Mouse (Mus musculus): ENCODE results near the gene 0610009B22Rik. TPM values are rescaled to one million over a fixed set of nuclear protein-coding genes. Genes with fewer than 3 reads are reported as not detected.

The 0610009B22Rik gene
- polyA plus RNA-seq, 1 experiment from 2014 or later: 103 TPM

DNA sequence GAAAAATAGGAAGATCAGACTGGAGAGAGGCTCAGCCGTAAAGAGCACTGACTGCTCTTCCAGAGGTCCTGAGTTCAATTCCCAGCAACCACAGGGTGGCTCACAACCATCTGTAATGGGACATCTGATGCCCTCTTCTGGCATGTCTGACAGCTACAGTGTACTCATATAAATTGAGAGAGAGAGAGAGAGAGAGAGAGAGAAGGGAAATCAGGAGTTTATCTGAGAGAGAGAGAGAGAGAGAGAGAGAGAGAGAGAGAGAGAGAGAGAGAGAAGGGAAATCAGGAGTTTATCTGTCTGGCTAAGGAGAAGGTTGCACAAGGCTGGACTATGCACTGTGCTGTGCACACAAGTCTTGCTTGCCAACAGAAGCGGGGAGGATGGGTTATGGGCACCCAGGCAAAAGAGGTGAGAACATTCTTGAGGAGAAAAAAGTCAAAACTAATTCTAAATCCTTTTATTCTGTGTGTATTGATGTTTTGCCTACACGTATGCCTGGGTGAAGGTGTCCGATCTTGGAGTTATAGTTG lies 35.7 kb downstream of the 0610009B22Rik start:
- no peaks in the 10 kb centered on the region for H3K9me3 ChIP-seq (ENCODE audit: control insufficient read depth, low read length)
- no peaks in the 10 kb centered on the region for H3K36me3 ChIP-seq (ENCODE audit: control insufficient read depth, insufficient read depth, low read length)
- H3K4me1 ChIP-seq (ENCODE audit: control insufficient read depth, insufficient read depth, low read length): peaks cover 15% of the 10 kb centered on the region
- ATAC-seq (ENCODE audit: low read depth): no peak
- H3K27ac ChIP-seq (ENCODE audit: low read depth, low read length): no peak overlapping the region
- peaks cover 5% of the 10 kb centered on the region; the same call in 1 of the 2 replicates for H3K27me3 ChIP-seq (ENCODE audit: control insufficient read depth, insufficient read depth, low read length)
- no peak overlapping the region for H3K9ac ChIP-seq (replicated peaks; ENCODE audit: low read depth, low read length)
- no peak overlapping the region for H3K4me3 ChIP-seq (ENCODE audit: low read depth, low read length)
- H3K4me2 ChIP-seq (ENCODE audit: low read depth, low read length): no peak overlapping the region
- 91% methylated on average over 4 of the region's 4 CpGs for WGBS

GRCm38 (mm10) chr11:51650691-51651515 lies 37.8 kb downstream of the 0610009B22Rik start, which contains the start of the genes N4bp3 and D930048N14Rik:
N4bp3 (minus strand) TSS chr11:51650842.
D930048N14Rik (plus strand) TSS chr11:51650954.
- no peaks in the 10 kb centered on the region for H3K9me3 ChIP-seq (ENCODE audit: control insufficient read depth, low read length)
- H3K36me3 ChIP-seq (ENCODE audit: control insufficient read depth, insufficient read depth, low read length): no peaks in the 10 kb centered on the region
- H3K27me3 ChIP-seq (ENCODE audit: control insufficient read depth, insufficient read depth, low read length): peaks cover 5% of the 10 kb centered on the region; the same call in 1 of the 2 replicates
- H3K9ac ChIP-seq (replicated peaks; ENCODE audit: low read depth, low read length): peak within 1 kb of the TSS; percentile 53
- H3K4me3 ChIP-seq (ENCODE audit: low read depth, low read length): peak within 1 kb of the TSS; percentile 53
- peak; percentile 82 for ATAC-seq (ENCODE audit: low read depth)
- H3K27ac ChIP-seq (ENCODE audit: low read depth, low read length): 0 out of 2 replicates have a peak within 1 kb of the TSS, but pooled peaks have one; percentile 23
- 2% methylated on average over 67 of the region's 70 CpGs for WGBS
- peaks cover 15% of the 10 kb centered on the region for H3K4me1 ChIP-seq (ENCODE audit: control insufficient read depth, insufficient read depth, low read length)
- H3K4me2 ChIP-seq (ENCODE audit: low read depth, low read length): peak within 1 kb of the TSS; percentile 70

GRCm38 (mm10) chr11:51650261-51650660 lies 38.4 kb downstream of the 0610009B22Rik start:
- peaks cover 15% of the 10 kb centered on the region for H3K4me1 ChIP-seq (ENCODE audit: control insufficient read depth, insufficient read depth, low read length)
- peak; percentile 15; the same call in 1 of the 2 replicates for ATAC-seq (ENCODE audit: low read depth)
- 0% methylated on average over 27 of the region's 30 CpGs for WGBS
- peaks cover 5% of the 10 kb centered on the region; the same call in 1 of the 2 replicates for H3K27me3 ChIP-seq (ENCODE audit: control insufficient read depth, insufficient read depth, low read length)
- no peaks in the 10 kb centered on the region for H3K9me3 ChIP-seq (ENCODE audit: control insufficient read depth, low read length)
- H3K9ac ChIP-seq (replicated peaks; ENCODE audit: low read depth, low read length): peak overlapping the region; percentile 53
- H3K4me3 ChIP-seq (ENCODE audit: low read depth, low read length): peak overlapping the region; percentile 53
- H3K36me3 ChIP-seq (ENCODE audit: control insufficient read depth, insufficient read depth, low read length): no peaks in the 10 kb centered on the region
- H3K27ac ChIP-seq (ENCODE audit: low read depth, low read length): no peak overlapping the region
- peak overlapping the region; percentile 70 for H3K4me2 ChIP-seq (ENCODE audit: low read depth, low read length)

- H3K27ac ChIP-seq (ENCODE audit: low read depth, low read length): no peak overlapping the region
- H3K4me2 ChIP-seq (ENCODE audit: low read depth, low read length): peak overlapping the region; percentile 70
- WGBS: 3% methylated on average over 7 of the region's 7 CpGs
- H3K36me3 ChIP-seq (ENCODE audit: control insufficient read depth, insufficient read depth, low read length): no peaks in the 10 kb centered on the region
- no peaks in the 10 kb centered on the region for H3K9me3 ChIP-seq (ENCODE audit: control insufficient read depth, low read length)
- H3K9ac ChIP-seq (replicated peaks; ENCODE audit: low read depth, low read length): peak overlapping the region; percentile 53
- peak overlapping the region; percentile 53 for H3K4me3 ChIP-seq (ENCODE audit: low read depth, low read length)
- peaks cover 5% of the 10 kb centered on the region; the same call in 1 of the 2 replicates for H3K27me3 ChIP-seq (ENCODE audit: control insufficient read depth, insufficient read depth, low read length)
- no peak for ATAC-seq (ENCODE audit: low read depth)
- peaks cover 15% of the 10 kb centered on the region for H3K4me1 ChIP-seq (ENCODE audit: control insufficient read depth, insufficient read depth, low read length)
These were observed 38.8 kb downstream of the 0610009B22Rik start for GRCm38 (mm10) chr11:51649889-51650199.

DNA sequence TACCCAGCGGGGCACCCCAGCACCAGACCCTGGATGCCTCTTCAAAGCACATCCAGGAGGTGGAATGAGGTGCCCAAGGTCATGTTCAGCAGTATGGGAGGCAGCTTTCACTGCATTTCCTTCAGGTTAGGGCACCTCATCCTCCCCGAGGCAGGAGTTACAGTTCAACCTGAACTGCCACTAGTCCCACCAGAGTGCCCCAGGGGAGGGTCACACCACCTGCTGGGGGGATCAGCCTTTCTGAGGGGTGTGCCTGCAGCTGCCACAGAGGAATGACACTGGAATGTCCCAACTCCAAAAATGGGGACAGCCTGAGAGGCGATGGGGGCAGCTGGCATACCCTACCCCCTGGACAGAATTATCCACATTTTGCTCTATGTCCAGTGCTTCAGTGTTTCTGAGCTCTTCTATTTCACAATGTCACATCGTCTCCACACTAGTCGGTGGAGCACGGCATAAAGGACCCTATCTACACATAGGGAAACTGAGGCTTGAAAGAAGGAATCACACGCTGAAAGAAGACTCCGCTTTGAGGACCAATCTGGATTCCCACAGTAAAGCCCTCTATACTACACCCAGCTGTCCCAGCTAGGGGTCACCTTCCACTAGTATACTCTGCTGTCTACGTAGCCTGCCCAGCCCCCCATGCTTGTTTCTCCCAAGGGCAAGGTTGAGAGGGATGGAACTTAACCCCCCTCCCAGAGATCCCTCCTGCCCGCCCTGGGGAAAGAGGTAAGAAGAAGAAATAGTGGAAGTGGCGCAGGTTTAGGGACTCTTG lies 39.4 kb downstream of the 0610009B22Rik start:
- 29% methylated on average over 11 of the region's 11 CpGs for WGBS
- Histone ChIP-seq H3K27me3 (ENCODE audit: control insufficient read depth, insufficient read depth, low read length) (peaks cover 5% of the 10 kb centered on the region; the same call in 1 of the 2 replicates), H3K27ac (ENCODE audit: low read depth, low read length) (no peak overlapping the region), H3K4me3 (ENCODE audit: low read depth, low read length) (peak overlapping the region; percentile 53; the same call in 1 of the 2 replicates), H3K9me3 (ENCODE audit: control insufficient read depth, low read length) (no peaks in the 10 kb centered on the region), H3K4me1 (ENCODE audit: control insufficient read depth, insufficient read depth, low read length) (peaks cover 15% of the 10 kb centered on the region), H3K36me3 (ENCODE audit: control insufficient read depth, insufficient read depth, low read length) (no peaks in the 10 kb centered on the region), H3K9ac (replicated peaks; ENCODE audit: low read depth, low read length) (peak overlapping the region; percentile 21; the same call in 1 of the 2 replicates), H3K4me2 (ENCODE audit: low read depth, low read length) (peak overlapping the region; percentile 70)
- no peak for ATAC-seq (ENCODE audit: low read depth)

GRCm38 (mm10) chr11:51648566-51648965 lies 40.1 kb downstream of the 0610009B22Rik start:
- Histone ChIP-seq H3K4me3 (ENCODE audit: low read depth, low read length) (no peak overlapping the region), H3K9me3 (ENCODE audit: control insufficient read depth, low read length) (no peaks in the 10 kb centered on the region), H3K36me3 (ENCODE audit: control insufficient read depth, insufficient read depth, low read length) (no peaks in the 10 kb centered on the region), H3K4me1 (ENCODE audit: control insufficient read depth, insufficient read depth, low read length) (peaks cover 15% of the 10 kb centered on the region), H3K4me2 (ENCODE audit: low read depth, low read length) (peak overlapping the region; percentile 70; the same call in 1 of the 2 replicates), H3K27ac (ENCODE audit: low read depth, low read length) (no peak overlapping the region), H3K9ac (replicated peaks; ENCODE audit: low read depth, low read length) (no peak overlapping the region), H3K27me3 (ENCODE audit: control insufficient read depth, insufficient read depth, low read length) (peaks cover 5% of the 10 kb centered on the region; the same call in 1 of the 2 replicates)
- 14% methylated on average over 3 of the region's 3 CpGs for WGBS
- ATAC-seq (ENCODE audit: low read depth): peak; percentile 16; the same call in 1 of the 2 replicates

GRCm38 (mm10) chr11:51646751-51647667 lies 41.7 kb downstream of the 0610009B22Rik start:
- H3K4me2 ChIP-seq (ENCODE audit: low read depth, low read length): no peak overlapping the region
- 52% methylated on average over 15 of the region's 15 CpGs for WGBS
- ATAC-seq (ENCODE audit: low read depth): no peak

DNA sequence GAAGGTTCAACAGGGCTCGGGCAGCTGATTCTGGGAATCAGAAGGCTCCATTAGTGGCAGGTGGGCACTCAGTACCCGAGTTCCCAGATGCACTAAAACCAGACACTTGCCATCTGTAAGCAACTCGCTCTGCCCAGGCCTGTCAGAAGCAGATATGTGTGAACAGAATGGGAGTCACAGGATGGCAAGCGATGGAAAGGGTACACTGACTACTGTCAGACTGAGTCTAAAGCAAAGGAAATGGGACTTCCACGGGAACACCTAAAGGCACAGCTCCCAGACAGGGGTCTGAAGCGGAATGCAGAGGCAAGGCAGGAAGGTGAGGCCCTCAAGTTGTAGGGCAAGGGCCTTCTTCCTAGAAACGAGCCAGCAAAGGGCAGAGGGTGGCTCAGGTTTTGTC lies 42.4 kb downstream of the 0610009B22Rik start:
- Histone ChIP-seq H3K9ac (replicated peaks; ENCODE audit: low read depth, low read length) (no peak overlapping the region), H3K27me3 (ENCODE audit: control insufficient read depth, insufficient read depth, low read length) (peaks cover 5% of the 10 kb centered on the region; the same call in 1 of the 2 replicates), H3K36me3 (ENCODE audit: control insufficient read depth, insufficient read depth, low read length) (no peaks in the 10 kb centered on the region), H3K4me2 (ENCODE audit: low read depth, low read length) (no peak overlapping the region), H3K9me3 (ENCODE audit: control insufficient read depth, low read length) (no peaks in the 10 kb centered on the region), H3K27ac (ENCODE audit: low read depth, low read length) (no peak overlapping the region), H3K4me1 (ENCODE audit: control insufficient read depth, insufficient read depth, low read length) (peaks cover 15% of the 10 kb centered on the region), H3K4me3 (ENCODE audit: low read depth, low read length) (no peak overlapping the region)
- no peak for ATAC-seq (ENCODE audit: low read depth)
- 86% methylated on average over 7 of the region's 7 CpGs for WGBS

More at GRCm38 (mm10) chr11:51646751-51647667, 41.7 kb downstream of the 0610009B22Rik start:
- Histone ChIP-seq H3K27me3 (ENCODE audit: control insufficient read depth, insufficient read depth, low read length) (peaks cover 5% of the 10 kb centered on the region; the same call in 1 of the 2 replicates), H3K4me3 (ENCODE audit: low read depth, low read length) (no peak overlapping the region), H3K27ac (ENCODE audit: low read depth, low read length) (peak overlapping the region; percentile 46; the same call in 1 of the 2 replicates), H3K9me3 (ENCODE audit: control insufficient read depth, low read length) (no peaks in the 10 kb centered on the region), H3K36me3 (ENCODE audit: control insufficient read depth, insufficient read depth, low read length) (no peaks in the 10 kb centered on the region), H3K9ac (replicated peaks; ENCODE audit: low read depth, low read length) (no peak overlapping the region), H3K4me1 (ENCODE audit: control insufficient read depth, insufficient read depth, low read length) (peaks cover 15% of the 10 kb centered on the region)
